Mouse (Mus musculus) T-helper 1 cell (primary cell): ENCODE measurements around the gene Snx29.
"Not testable (repeated sequence)": the region's sequence is repeated elsewhere in the genome, so short reads cannot be mapped to it uniquely, and the experiment has no call there.

Experiments used
- in situ Hi-C: fragments of 300-600 bp; cut with MboI, MseI; formaldehyde crosslinking; loops from one replicate; pipeline ENCODE4 v1.15.1; 2025; ENCODE audit warnings: high pct_unique_total_duplicates

Gene Snx29

GRCm38 (mm10) chr16:11322409-11323323 is at the start of gene Snx29:
Gene Snx29 (plus strand): TSS chr16:11322908.
- in situ Hi-C loops = no loop called here

GRCm38 (mm10) chr16:11276888-11277287 is 45.8 kb upstream of the Snx29 start:
- in situ Hi-C loops = no loop called here

- in situ Hi-C loops = no loop called here
Observed at GRCm38 (mm10) chr16:11278778-11279177, 43.9 kb upstream of the Snx29 start.

- in situ Hi-C loops = no loop called here
Observed at GRCm38 (mm10) chr16:11282655-11283232, 40.0 kb upstream of the Snx29 start.

- in situ Hi-C loops = no loop called here
Observed at GRCm38 (mm10) chr16:11284881-11285280, 37.8 kb upstream of the Snx29 start.

GRCm38 (mm10) chr16:11285949-11286348 is 36.8 kb upstream of the Snx29 start:
- in situ Hi-C loops = no loop called here

GRCm38 (mm10) chr16:11288873-11289272 is 33.8 kb upstream of the Snx29 start:
- in situ Hi-C loops = not testable (repeated sequence)

- in situ Hi-C loops = loop anchor here (5.0 kb wide), 1 partner anchor 127 kb away; no protein-coding TSS in a partner anchor
Observed at GRCm38 (mm10) chr16:11295583-11295982, 27.1 kb upstream of the Snx29 start.

- in situ Hi-C loops = loop anchor here (5.0 kb wide), 1 partner anchor 125 kb away; no protein-coding TSS in a partner anchor
Observed at GRCm38 (mm10) chr16:11297700-11298099, 25.0 kb upstream of the Snx29 start.

GRCm38 (mm10) chr16:11303741-11304140 is 19.0 kb upstream of the Snx29 start:
- in situ Hi-C loops = no loop called here

- in situ Hi-C loops = no loop called here
Observed at GRCm38 (mm10) chr16:11305531-11305930, 17.2 kb upstream of the Snx29 start.

- in situ Hi-C loops = loop anchor here (5.0 kb wide), 2 partner anchors 46 to 49 kb away; no protein-coding TSS in a partner anchor
Observed at GRCm38 (mm10) chr16:11313512-11313911, 9.2 kb upstream of the Snx29 start, which contains the start of gene Tnfrsf17. Gene Tnfrsf17 (plus strand): TSS chr16:11313812.

- in situ Hi-C loops = no loop called here
Observed at GRCm38 (mm10) chr16:11315786-11316320, 6.9 kb upstream of the Snx29 start.

GRCm38 (mm10) chr16:11316748-11317147 is 6.0 kb upstream of the Snx29 start:
- in situ Hi-C loops = no loop called here

- in situ Hi-C loops = no loop called here
Observed at GRCm38 (mm10) chr16:11317324-11317723, 5.4 kb upstream of the Snx29 start.

GRCm38 (mm10) chr16:11323324-11324051 is 780 bp downstream of the Snx29 start:
- in situ Hi-C loops = no loop called here

- in situ Hi-C loops = no loop called here
Observed at GRCm38 (mm10) chr16:11330081-11330800, 7.5 kb downstream of the Snx29 start.

GRCm38 (mm10) chr16:11331030-11331429 is 8.3 kb downstream of the Snx29 start:
- in situ Hi-C loops = no loop called here

- in situ Hi-C loops = no loop called here
Observed at GRCm38 (mm10) chr16:11343292-11343815, 20.6 kb downstream of the Snx29 start.

- in situ Hi-C loops = no loop called here
Observed at GRCm38 (mm10) chr16:11351903-11352302, 29.2 kb downstream of the Snx29 start.

GRCm38 (mm10) chr16:11359173-11359572 is 36.5 kb downstream of the Snx29 start:
- in situ Hi-C loops = no loop called here
